Mouse (Mus musculus) erythroblast, embryonic 14.5 days (primary cell): ENCODE measurements around the gene Napepld.

Source experiments
- GATA1 ChIP-seq: IDR thresholded peaks from 2 replicates; pipeline ENCODE4 v1.6.1; 2012; ENCODE audit warnings: low read length, inconsistent platforms, mixed read lengths
- TAL1 ChIP-seq: IDR thresholded peaks from 3 replicates; pipeline ENCODE4 v1.6.1; 2012; ENCODE audit warnings: low read length, inconsistent platforms, mixed read lengths

DNA sequence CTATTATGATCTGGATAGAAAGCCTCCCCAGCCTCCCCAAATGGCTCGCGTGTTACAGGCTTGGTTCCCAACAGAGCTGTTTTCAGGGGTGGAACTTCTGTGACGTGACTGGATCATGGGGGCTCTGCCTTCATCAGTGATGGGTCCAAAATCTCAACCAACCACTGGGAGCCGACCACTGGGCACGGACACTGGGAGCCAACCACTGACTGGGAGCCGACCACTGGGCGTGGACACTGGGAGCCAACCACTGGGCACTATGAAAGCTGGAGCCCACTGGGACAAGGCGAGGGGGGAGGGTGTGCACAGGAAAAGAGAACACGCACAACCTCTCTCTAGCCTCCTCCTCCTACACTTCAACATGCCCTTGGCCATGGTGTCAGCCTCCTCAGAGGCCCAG, 17.4 kb downstream of the Napepld start:
- TF ChIP-seq GATA1 (no peak), TAL1 (no peak)
